Mouse (Mus musculus) kidney, postnatal 10 days (tissue): ENCODE data around the gene Fez1.

Source experiments
- DNase-seq: peaks from one replicate; pipeline ENCODE4 v3.0.0; 2021; ENCODE audit warnings: mixed read lengths

Gene Fez1

DNA sequence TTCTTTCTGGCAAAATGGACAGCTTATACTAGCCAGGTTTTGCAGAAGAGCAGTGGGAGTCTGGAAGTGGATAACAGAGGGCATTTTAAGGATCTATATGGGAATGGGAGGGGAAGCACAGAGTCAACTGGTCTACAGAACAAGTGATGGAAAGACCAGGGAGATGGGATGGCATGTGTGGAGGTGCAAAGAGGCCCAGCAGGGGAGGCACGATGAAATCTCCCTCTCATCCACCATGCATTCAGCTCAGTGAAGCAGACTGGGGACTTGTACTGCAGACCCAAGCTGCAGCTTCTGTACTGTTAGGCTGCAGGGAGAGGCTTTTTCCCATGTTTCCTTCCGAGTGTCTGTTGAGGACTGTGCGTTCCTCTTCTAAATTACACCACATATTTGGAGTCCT, 12.2 kb downstream of the Fez1 start:
- DNase-seq = no peak

- no peak for DNase-seq
These were observed 24.7 kb downstream of the Fez1 start for GRCm38 (mm10) chr9:36846346-36846745.

DNA sequence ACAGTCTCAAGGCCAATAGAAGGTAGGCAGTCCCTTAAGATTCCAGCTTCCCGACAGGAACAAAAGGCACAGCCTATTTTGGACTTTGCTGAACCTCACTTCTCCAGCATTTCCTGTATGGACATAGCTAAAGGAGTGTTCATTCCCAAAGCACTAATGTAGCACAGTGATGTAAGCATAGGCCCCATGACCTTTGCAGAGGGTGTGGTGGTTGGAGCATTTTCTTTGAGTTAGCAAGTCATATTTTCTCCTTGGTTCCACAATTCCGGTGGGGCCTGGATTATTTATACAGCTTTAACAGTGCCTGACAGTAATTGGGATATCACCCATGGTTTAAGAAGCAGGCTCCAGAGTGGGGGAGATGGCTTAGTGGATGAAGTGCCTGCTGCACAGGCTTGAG, 27.0 kb downstream of the Fez1 start:
- DNase-seq = no peak

DNA sequence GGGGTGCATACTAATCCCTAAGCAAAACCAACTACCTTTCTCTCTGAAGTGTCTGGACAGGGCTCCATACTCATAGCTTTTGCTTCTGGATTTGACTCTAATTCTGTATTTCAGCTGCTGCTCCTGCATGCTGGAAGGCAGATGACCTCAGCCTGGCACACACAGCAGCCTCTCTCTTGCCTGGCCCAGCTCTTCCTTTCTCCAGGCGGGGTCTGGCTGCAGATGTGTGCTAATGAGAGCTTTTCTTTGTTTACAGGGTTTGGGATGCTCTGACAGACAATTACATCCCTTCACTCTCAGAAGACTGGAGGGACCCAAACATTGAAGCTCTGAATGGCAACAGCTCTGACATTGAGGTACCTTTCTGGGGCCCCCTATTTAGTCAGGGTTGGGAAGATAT, 28.4 kb downstream of the Fez1 start:
- no peak for DNase-seq

DNA sequence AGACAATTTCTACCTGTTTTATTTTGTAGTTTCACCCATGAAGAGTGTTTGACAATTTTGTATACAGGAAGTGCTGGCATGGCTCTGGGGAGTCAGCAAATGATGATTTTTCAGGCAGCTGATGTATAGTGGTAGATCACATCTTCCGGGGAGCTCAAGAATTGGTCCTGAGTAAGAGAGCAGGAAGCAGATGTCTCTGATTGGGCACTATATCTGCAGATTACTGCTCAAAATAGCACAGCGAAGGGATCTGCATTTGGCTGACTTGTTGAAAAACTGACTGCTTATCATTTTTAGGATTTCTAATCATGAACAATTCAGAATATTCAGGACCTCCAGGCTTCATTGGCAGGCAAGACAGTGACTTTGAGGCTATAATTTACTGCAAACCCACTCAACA, 30.5 kb downstream of the Fez1 start:
- no peak for DNase-seq

DNA sequence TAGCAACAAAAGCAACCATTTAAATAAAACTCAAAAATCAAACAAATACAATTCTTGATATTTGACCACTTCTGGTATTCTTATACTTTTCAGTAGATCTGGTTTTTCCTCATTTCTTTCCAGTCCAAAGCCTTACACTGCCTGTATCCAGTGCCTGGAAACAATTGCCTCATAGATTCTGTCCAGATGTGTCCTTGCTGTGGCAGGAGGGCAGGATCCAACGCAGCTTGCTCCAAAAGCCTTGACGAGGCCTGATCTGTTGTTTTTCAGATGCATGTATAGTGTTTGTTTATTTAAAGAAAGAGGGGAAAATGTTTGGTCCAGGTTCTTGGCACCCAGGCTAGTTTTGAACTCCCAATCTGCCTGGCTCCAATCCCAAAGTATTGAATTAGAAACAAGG, 34.7 kb downstream of the Fez1 start:
- DNase-seq = no peak

GRCm38 (mm10) chr9:36857476-36858117, 35.9 kb downstream of the Fez1 start:
- no peak for DNase-seq

DNA sequence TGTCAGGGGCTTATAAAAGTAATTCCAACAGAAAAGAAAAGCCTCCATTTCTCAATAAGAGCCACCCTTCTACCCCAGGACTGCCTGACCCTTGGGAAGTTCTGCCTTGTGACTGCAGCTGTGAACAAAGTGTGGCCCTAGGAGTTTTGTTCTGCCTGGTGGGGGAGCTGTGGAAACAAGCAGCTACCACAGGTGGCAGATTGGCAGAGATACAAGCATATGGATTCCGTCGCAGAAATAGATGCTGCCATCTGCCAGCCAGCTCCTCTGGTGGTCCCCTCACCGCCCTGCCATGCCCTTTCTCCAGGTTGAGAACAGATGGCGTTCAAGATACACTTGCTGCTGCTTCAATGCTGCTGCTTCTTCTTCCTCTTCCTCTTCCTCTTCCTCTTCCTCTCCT, 37.0 kb downstream of the Fez1 start:
- DNase-seq = no peak

DNA sequence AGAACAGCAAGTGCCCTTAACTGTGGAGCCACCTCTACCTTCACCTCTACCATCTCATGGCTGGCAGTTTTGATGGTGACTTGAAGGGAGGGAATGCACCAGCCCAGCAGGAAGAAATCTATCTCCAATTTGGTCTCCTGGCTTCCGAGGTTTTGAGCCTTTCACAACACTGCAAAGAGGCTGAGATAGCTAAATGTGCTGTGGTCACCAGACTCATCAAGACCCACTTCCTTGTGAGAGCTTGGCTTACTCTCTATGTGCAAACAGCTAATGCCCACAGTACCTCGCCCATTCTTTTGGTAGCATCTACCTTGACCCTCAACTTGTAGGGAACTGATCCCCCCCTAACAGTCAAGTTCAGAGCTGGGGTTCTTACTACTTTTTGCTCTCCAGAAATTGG, 40.9 kb downstream of the Fez1 start:
- no peak for DNase-seq

DNA sequence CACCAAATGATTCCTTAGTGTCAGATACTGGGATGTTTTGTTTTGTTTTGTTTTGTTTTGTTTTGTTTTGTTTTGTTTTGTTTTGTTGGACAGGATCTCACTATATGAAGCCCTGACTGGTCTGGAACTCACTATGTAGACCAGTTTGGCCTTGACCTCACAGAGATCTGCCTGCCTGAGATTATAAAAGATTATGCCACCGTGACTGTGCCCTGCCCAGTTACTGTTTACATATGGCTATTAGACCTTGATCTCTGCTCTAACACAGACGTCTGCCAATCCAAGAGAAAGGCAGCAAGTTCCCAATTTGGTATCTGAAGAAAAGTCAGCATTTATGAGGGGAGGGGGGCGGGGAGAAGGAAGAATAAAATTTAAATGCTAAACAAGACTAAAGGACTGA, 42.0 kb downstream of the Fez1 start:
- DNase-seq = no peak

DNA sequence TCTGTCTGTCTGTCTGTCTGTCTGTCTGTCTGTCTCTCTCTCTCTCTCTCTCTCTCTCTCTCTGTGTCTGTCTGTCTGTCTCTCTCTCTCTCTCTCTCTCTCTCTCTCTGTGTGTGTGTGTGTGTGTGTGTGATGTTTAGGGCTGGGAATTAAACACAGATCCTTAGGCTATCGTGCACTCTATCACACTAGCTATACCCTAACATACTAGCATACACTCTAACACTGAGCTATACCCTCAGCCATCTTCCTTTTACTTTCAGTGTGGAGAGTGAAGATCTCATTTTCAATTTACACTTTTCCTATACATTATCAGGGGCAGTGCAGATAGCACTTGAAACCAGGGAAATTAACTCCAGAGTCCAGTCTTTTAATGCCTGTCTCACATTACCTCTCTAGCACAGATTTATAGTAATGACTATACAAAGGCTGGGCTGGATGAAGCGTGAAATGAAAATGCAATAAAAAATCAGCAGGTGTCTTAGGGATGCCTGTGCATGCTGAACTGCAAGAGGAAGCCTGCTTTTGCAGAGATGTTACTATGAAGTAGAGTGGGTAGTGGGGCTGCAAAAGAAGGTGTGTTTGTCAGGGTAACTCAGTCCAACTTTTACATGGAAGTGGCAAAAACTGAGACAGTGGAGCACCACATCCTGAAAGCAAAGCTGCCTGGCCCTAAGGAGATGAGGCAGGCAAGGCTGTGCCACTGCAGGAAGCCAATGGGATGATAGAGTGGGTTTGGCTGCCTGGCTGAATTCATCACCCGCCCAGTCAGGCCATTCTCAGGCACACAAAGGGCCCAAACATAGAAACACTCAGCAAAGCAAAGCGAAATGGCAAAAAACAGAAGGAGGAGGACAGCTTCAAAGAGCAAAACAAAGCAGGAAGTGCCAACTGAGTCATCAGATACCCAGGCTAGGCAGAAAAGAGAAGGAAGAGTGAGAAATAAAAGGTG, 43.5 kb downstream of the Fez1 start:
- no peak for DNase-seq

DNA sequence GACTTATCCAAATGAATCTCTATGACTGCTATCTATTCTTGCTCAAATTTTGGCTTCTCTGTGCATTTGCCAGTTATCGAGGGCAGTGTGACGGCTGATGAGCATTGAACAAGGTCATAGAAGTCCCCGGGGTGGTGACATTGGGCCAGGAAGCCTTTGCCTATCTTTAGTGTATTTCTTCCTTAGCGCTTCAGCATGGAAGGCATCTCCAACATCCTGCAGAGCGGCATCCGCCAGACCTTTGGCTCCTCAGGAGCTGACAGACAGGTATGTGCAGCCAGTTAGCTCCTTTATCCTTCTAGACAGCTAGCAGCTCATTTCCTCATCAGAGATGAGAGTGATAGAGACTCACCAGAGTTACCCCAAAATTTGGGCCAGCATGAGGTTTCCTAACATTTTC, 47.0 kb downstream of the Fez1 start:
- no peak for DNase-seq

- no peak for DNase-seq
These were observed 48.6 kb downstream of the Fez1 start for GRCm38 (mm10) chr9:36870263-36870662.

DNA sequence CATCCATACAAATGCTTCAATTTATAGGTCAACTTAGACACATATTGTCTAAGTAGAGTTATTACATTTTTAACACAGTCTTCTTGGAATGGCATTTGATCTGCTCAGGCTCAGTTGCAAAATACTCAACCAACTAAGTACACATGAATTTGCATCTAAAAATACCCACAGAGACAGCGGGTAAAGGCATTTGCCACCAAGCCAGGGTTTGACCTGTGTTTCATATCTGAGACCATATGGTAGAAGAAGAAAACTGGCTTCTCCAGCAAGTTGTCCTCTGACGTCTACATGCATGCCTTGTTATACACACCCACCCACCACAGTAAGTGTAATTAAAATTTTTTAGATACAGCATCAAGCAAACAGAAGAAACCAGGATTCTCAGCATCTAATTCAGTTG, 52.1 kb downstream of the Fez1 start:
- DNase-seq = no peak

DNA sequence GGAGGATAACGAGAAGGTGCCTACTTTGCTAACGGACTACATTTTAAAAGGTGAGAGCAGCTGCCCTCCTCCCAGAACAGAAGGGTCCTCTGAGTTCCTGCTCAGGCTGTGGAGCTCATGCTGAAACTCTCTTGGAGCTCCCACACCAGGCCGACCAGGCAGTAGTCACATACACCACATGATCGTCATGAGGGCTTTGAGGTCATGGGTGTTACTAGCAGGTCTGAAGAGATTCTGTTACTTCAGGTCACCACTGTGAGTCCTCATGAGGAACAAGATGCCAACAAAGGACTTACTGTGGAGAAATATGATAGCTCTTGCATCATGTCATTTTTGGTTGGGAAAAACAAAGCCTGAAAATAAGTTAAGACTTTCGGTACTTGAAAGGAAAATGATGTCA, 54.6 kb downstream of the Fez1 start:
- no peak for DNase-seq

DNA sequence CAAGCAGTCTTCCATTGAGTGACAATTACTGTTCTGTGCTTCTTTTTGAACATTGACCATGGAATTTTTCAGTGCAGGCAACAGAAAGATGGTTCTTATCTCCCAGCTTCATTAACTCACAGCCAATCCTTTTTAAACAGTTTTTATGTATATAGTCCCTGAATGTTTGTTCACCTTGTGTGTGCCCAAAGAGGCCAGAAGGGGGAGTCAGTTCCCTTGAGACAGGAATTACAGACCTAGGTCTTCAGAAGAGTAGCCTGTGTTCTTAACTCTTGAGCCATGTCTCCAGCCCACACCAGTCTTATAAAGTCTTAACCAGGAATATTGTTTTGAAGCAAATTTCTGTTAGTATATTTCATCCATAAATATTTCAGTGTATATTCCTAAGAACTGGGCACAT, 55.1 kb downstream of the Fez1 start:
- DNase-seq = no peak

DNA sequence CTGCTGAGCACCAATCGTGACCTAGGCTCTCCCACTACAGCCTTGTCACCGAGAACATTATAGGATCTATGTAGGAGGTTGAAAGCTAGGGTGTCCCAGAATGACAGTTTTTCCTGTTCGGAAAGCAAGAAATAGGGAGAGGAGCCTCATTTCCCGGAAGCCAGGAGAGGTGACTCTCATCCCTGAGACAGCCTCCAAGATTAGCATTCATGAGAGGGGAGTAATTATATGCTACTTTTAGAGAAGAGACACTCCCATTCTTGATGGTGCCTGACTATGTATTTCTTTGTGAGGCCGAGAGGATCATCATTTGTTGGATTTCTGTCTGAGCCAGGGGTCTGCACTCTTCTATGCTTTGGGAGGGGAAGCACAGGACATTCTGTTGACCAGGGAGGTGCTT, 60.0 kb downstream of the Fez1 start:
- no peak for DNase-seq

DNA sequence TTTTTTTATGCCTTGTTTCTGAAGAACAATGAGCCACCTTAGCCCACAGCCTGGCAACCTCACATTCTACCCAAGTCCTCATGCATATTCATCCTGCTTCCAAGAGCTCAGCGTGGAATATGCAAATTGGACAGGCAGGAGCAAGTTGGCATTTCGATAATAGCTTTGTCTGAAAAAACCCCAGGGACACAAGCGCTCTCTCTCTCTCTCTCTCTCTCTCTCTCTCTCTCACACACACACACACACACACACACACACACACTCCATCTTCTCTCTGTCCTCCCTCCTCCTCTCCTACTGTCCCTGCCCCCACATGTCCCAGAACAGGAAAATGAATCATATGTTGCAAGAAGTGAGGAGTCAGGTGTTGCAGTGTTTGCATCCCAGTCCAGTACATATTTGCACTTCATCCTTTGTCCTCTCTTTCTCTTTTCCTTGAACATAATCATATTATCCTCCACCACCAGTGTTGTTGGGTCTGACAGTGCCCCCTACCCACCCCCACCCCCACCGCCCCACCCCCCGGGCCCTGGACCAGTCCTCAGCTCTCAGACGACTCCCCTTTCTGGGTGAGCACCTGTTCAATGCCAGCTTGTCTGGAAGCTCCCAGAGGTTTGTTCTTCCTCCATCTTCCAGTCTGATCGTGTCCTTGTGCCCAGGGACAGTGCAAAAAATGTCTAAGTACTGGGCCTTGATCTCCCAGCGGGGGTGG, 60.5 kb downstream of the Fez1 start:
- DNase-seq = no peak

DNA sequence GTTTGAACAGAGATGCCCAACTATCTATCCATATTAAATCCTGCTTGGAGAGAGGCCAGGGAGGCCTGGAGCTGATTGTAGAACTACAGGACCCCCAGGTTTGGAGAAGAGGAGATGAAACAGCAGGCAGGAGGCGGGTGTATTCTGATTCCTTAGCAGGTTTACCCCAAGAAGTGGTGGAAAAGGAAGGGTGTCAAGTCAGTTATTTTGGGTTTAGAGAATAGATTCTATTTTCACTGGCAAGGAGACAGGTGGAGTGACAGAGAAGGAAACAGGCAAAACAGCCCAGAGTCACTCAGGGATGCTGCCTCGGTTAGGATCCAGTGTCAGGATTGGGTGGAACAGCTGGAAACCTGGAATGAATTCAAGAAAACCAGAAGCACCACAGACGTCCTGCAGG, 61.9 kb downstream of the Fez1 start:
- no peak for DNase-seq

DNA sequence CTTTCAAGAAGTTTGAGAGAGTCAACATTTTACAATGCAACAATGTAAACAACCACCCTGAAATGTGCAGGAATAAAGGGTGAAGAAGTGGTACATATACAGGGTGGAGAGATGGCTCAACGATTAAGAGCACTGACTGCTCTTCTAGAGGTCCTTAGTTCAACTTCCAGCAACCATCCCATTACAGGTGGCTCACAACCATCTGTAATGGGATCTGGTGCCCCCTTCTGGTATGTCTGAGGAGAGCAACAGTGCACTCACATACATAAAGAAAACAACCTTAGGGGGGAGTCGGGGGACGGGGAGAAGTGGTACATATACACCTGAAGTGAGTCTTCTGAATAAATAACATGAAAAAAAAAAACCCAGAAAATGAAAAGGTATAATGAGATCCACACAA, 63.6 kb downstream of the Fez1 start:
- DNase-seq = peak; percentile 37

GRCm38 (mm10) chr9:36890552-36890951, 68.9 kb downstream of the Fez1 start:
- peak; percentile 63 for DNase-seq

GRCm38 (mm10) chr9:36893413-36893990, 71.8 kb downstream of the Fez1 start:
- DNase-seq = no peak

DNA sequence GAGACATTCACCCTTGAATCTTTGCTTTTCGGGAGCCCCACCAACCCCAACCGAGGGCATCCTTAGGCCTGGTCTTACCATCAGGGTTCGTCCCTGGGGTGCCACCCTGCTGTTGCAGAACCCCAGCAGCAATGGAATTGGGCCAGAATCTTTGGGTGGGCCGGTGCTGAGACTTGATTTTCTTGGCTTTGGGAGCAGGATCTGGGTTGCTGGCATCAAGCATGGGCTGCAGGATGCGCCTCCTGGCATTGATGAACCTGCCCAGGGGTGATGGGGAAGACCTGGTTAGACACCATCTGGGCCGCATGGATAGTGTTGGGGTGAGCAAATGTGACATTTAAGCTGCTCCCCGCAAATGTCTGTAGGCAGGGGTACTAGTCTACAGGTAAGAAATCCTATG, 72.6 kb downstream of the Fez1 start:
- no peak for DNase-seq
